Mouse (Mus musculus) neural tube, embryonic 13.5 days (tissue): Measurements from ENCODE around the gene Olfr616. TPM values are rescaled to one million over a fixed set of nuclear protein-coding genes. Genes with fewer than 3 reads are reported as not detected.
"Not testable (repeated sequence)": the region's sequence is repeated elsewhere in the genome, so short reads cannot be mapped to it uniquely, and the experiment has no call there.

Experiments used
- ATAC-seq: fragments of 200-750 bp; cut with Nextera tagmentation; 2 replicates; pipeline ENCODE4 v1.8.0; 2017; ENCODE audit warnings: low read depth, mild to moderate bottlenecking, moderate TSS enrichment, moderate library complexity
- H3K27ac ChIP-seq: fragments of 300-500 bp; sonication (generic); replicated peaks from 2 replicates; pipeline ENCODE4 v1.5.1; 2015; ENCODE audit warnings: moderate library complexity, mild to moderate bottlenecking, inconsistent platforms
- H3K27me3 ChIP-seq: fragments of 300-500 bp; sonication (generic); 2 replicates; pipeline ENCODE4 v1.6.1; 2015; ENCODE audit warnings: mild to moderate bottlenecking, inconsistent platforms
- H3K36me3 ChIP-seq: fragments of 300-500 bp; sonication (generic); 2 replicates; pipeline ENCODE4 v1.6.1; 2015; ENCODE audit warnings: mild to moderate bottlenecking, inconsistent platforms
- H3K4me1 ChIP-seq: fragments of 300-500 bp; sonication (generic); replicated peaks from 2 replicates; pipeline ENCODE4 v1.6.1; 2015; ENCODE audit warnings: inconsistent platforms
- H3K4me2 ChIP-seq: fragments of 300-500 bp; sonication (generic); 2 replicates; pipeline ENCODE4 v1.6.1; 2015; ENCODE audit warnings: inconsistent platforms, mild to moderate bottlenecking, moderate library complexity
- H3K4me3 ChIP-seq: fragments of 300-500 bp; sonication (generic); 2 replicates; pipeline ENCODE4 v1.5.1; 2015; ENCODE audit warnings: mild to moderate bottlenecking, inconsistent platforms
- H3K9ac ChIP-seq: fragments of 300-500 bp; sonication (generic); 2 replicates; pipeline ENCODE4 v1.6.1; 2015; ENCODE audit warnings: moderate library complexity, mild to moderate bottlenecking, inconsistent platforms
- H3K9me3 ChIP-seq: fragments of 300-500 bp; sonication (generic); 2 replicates; pipeline ENCODE4 v1.6.1; 2016; ENCODE audit warnings: inconsistent platforms
- WGBS: fragments of 180-500 bp; shearing (Covaris S2); methylation state at CpG from one replicate; pipeline ENCODE4 v1.1.7; 2015; 5-methylcytosine and 5-hydroxymethylcytosine counted together
- polyA plus RNA-seq: library from polyadenylated mRNA; unstranded; fragments of >200 nt; fragmentation: Nextera tagmentation; extraction: Ambion mirVana; gene quantifications from 2 replicates; pipeline ENCODE4 v1.2.1, GENCODE M21; 2015

The Olfr616 gene
- not detected in 2 replicates for polyA plus RNA-seq

- no peak within 1 kb of the TSS for H3K4me2 ChIP-seq
- no peak for ATAC-seq
- 78% methylated on average over 3 of the region's 3 CpGs for WGBS
These were observed at the start of gene Olfr616 for GRCm38 (mm10) chr7:103569043-103569442. TSS of gene Olfr616 (minus strand) at chr7:103569143.

DNA sequence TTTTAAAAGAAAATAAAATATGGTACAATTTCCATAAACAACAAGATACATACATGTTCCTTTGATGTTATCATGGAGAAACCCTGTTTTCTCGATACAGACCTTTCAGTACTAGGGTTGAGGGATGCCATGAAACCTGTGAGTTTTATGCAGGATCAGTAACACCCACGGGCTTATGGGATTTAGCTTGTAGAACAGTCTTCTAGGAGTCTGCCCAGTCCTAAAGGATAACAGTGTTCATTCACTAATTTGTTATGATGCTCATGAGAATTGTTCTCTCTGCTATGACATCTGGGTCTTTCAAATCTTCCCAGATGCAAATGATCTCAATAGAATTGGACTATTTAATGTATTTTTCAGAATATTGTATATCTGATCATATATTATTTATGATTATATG, 43.5 kb upstream of the Olfr616 start, which contains the start of gene Olfr620:
Olfr620 (minus strand) TSS at position 101 of the 400 bp plus-strand sequence.
- Histone ChIP-seq H3K36me3 (no peaks in the 10 kb centered on the region), H3K4me3 (no peak within 1 kb of the TSS), H3K9me3 (no peaks in the 10 kb centered on the region), H3K4me1 (no peaks in the 10 kb centered on the region), H3K27ac (no peak within 1 kb of the TSS), H3K4me2 (no peak within 1 kb of the TSS), H3K27me3 (no peaks in the 10 kb centered on the region), H3K9ac (no peak within 1 kb of the TSS)
- WGBS, result 77% methylated on average over 2 of the region's 2 CpGs
- ATAC-seq, result no peak

More at GRCm38 (mm10) chr7:103569043-103569442, at the start of gene Olfr616:
- no peaks in the 10 kb centered on the region for H3K36me3 ChIP-seq
- no peak within 1 kb of the TSS for H3K4me3 ChIP-seq
- no peak within 1 kb of the TSS for H3K27ac ChIP-seq
- H3K9ac ChIP-seq, result no peak within 1 kb of the TSS
- H3K27me3 ChIP-seq, result no peaks in the 10 kb centered on the region
- no peaks in the 10 kb centered on the region for H3K4me1 ChIP-seq
- no peaks in the 10 kb centered on the region for H3K9me3 ChIP-seq

GRCm38 (mm10) chr7:103607425-103607824, 38.5 kb upstream of the Olfr616 start:
- Histone ChIP-seq H3K27me3 (no peaks in the 10 kb centered on the region), H3K4me2 (no peak overlapping the region), H3K9me3 (no peaks in the 10 kb centered on the region), H3K27ac (no peak overlapping the region), H3K9ac (no peak overlapping the region), H3K4me1 (no peaks in the 10 kb centered on the region), H3K36me3 (no peaks in the 10 kb centered on the region), H3K4me3 (no peak overlapping the region)
- WGBS, result 86% methylated on average over 2 of the region's 2 CpGs
- ATAC-seq, result no peak

GRCm38 (mm10) chr7:103600275-103600674, 31.3 kb upstream of the Olfr616 start, which contains the start of gene Olfr619:
TSS of gene Olfr619 (plus strand) at chr7:103600575.
- no peak within 1 kb of the TSS for H3K9ac ChIP-seq
- H3K4me1 ChIP-seq, result no peaks in the 10 kb centered on the region
- no peaks in the 10 kb centered on the region for H3K36me3 ChIP-seq
- no peak within 1 kb of the TSS for H3K4me3 ChIP-seq
- no peak for ATAC-seq
- no peaks in the 10 kb centered on the region for H3K27me3 ChIP-seq
- no peak within 1 kb of the TSS for H3K27ac ChIP-seq
- no peak within 1 kb of the TSS for H3K4me2 ChIP-seq
- H3K9me3 ChIP-seq, result no peaks in the 10 kb centered on the region

DNA sequence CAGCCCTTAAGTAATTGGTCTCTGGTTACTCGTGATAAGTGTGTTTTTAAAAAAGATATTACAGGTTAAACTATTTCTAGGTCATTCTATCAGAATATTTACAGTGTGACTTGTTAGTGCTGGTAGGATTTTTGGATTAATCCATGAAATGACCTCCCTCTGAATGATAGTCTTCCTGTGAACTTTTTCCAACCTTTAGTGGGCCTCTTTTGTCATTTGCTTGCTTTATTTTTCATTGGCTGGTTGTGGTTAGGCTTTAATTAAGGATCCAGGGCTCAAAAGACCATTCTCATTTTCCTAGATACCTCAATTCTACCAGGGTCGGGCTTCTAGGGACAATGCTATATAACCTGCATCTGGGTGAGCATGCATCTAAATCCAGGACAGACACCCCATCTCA, 20.9 kb upstream of the Olfr616 start, which contains the start of gene Olfr618:
Olfr618 (plus strand) TSS at position 301 of the 400 bp plus-strand sequence.
- Histone ChIP-seq H3K9me3 (no peaks in the 10 kb centered on the region), H3K27me3 (no peaks in the 10 kb centered on the region), H3K9ac (no peak within 1 kb of the TSS), H3K4me1 (no peaks in the 10 kb centered on the region), H3K4me2 (no peak within 1 kb of the TSS), H3K27ac (no peak within 1 kb of the TSS), H3K36me3 (no peaks in the 10 kb centered on the region), H3K4me3 (no peak within 1 kb of the TSS)
- ATAC-seq, result no peak
- 67% methylated on average over 2 of the region's 2 CpGs for WGBS

GRCm38 (mm10) chr7:103572761-103573160, 3.8 kb upstream of the Olfr616 start, which contains the start of gene Olfr617:
TSS of gene Olfr617 (plus strand) at chr7:103573061.
- Histone ChIP-seq H3K36me3 (no peaks in the 10 kb centered on the region), H3K9me3 (no peaks in the 10 kb centered on the region), H3K4me1 (no peaks in the 10 kb centered on the region), H3K27ac (no peak within 1 kb of the TSS), H3K9ac (no peak within 1 kb of the TSS), H3K4me3 (no peak within 1 kb of the TSS), H3K27me3 (no peaks in the 10 kb centered on the region), H3K4me2 (no peak within 1 kb of the TSS)
- no peak for ATAC-seq
- WGBS, result 79% methylated on average over 1 of the region's 1 CpGs

DNA sequence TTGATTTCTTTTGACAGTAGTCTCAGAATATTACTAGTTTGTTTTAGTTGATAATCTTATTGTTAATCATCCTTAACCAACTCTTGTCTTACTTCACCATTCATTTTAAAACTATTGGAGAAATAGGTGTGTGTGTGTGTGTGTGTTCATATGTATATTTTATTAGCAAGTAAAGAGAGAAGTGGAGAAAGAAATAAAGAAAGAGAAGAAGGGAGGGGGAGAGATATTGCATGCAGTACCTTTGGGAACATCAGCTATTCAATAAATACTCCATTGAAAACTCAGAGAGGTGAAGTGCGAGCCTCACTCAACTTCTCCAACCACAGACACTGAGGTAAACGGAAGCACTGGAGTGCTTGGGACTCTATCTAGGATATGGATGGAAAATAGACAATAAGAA, 13.2 kb downstream of the Olfr616 start, which contains the start of gene Olfr615:
Olfr615 (plus strand) TSS at position 301 of the 400 bp plus-strand sequence.
- no peak within 1 kb of the TSS for H3K9ac ChIP-seq

GRCm38 (mm10) chr7:103547774-103548173, 21.2 kb downstream of the Olfr616 start, which contains the start of gene Olfr613:
TSS of gene Olfr613 (plus strand) at chr7:103548074.
- Histone ChIP-seq H3K4me1 (no peaks in the 10 kb centered on the region), H3K4me2 (no peak within 1 kb of the TSS), H3K9ac (no peak within 1 kb of the TSS), H3K27ac (no peak within 1 kb of the TSS), H3K9me3 (no peaks in the 10 kb centered on the region), H3K36me3 (no peaks in the 10 kb centered on the region), H3K4me3 (no peak within 1 kb of the TSS), H3K27me3 (no peaks in the 10 kb centered on the region)
- ATAC-seq, result no peak
- WGBS, result 81% methylated on average over 2 of the region's 2 CpGs

More for the DNA sequence above, 13.2 kb downstream of the Olfr616 start, which contains the start of gene Olfr615:
- no peaks in the 10 kb centered on the region for H3K9me3 ChIP-seq
- H3K36me3 ChIP-seq, result no peaks in the 10 kb centered on the region
- no peak within 1 kb of the TSS for H3K27ac ChIP-seq
- no peaks in the 10 kb centered on the region for H3K27me3 ChIP-seq
- WGBS, result 93% methylated on average over 2 of the region's 2 CpGs
- H3K4me3 ChIP-seq, result no peak within 1 kb of the TSS
- H3K4me2 ChIP-seq, result no peak within 1 kb of the TSS
- no peaks in the 10 kb centered on the region for H3K4me1 ChIP-seq
- ATAC-seq, result no peak

GRCm38 (mm10) chr7:103542617-103543016, 26.3 kb downstream of the Olfr616 start, which contains the start of gene Olfr612:
TSS of gene Olfr612 (minus strand) at chr7:103542717.
- not testable (repeated sequence) for H3K27me3 ChIP-seq, H3K9ac ChIP-seq, H3K4me2 ChIP-seq, H3K4me1 ChIP-seq, H3K4me3 ChIP-seq, H3K36me3 ChIP-seq, ATAC-seq, H3K9me3 ChIP-seq, H3K27ac ChIP-seq
- WGBS, result 91% methylated on average over 2 of the region's 2 CpGs

DNA sequence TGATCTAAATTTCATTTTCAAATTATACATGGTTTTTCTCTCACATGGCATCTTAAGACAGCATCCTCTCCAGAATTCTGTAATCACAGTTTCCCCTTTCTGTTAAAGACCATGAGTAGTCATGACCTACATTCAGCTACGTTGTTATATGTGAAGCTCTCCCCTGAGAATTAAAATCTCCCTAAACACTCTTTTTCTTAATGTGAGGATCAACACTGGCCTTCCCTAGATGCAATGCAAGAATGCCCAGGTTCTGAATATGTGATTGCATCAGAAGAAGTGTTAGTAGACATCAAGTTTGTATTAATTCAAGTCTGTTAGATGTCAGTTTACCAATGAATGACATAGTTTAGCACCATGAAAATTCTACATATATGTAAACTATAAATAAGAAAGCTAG, 48.2 kb downstream of the Olfr616 start, which contains the start of gene Olfr611:
Olfr611 (minus strand) TSS at position 101 of the 400 bp plus-strand sequence.
- not testable (repeated sequence) for H3K4me2 ChIP-seq, H3K4me3 ChIP-seq, H3K27ac ChIP-seq, H3K9ac ChIP-seq, H3K9me3 ChIP-seq, H3K4me1 ChIP-seq, ATAC-seq, H3K36me3 ChIP-seq, H3K27me3 ChIP-seq
- 67% methylated on average over 1 of the region's 1 CpGs for WGBS
